Mouse (Mus musculus): ENCODE data around the gene Usp38. TPM values are rescaled to one million over a fixed set of nuclear protein-coding genes. Genes with fewer than 3 reads are reported as not detected.
"Not testable (repeated sequence)": the region's sequence is repeated elsewhere in the genome, so short reads cannot be mapped to it uniquely, and the experiment has no call there.

Usp38 gene
- polyA plus RNA-seq (2014; fragmentation: Nextera tagmentation; extraction: Ambion mirVana), result 29.5 and 32.5 TPM in 2 replicates

GRCm38 (mm10) chr8:81014789-81015699, at the start of gene Usp38:
Usp38 (minus strand) TSS chr8:81014928.
- Histone ChIP-seq H3K9me3 (replicated peaks; ENCODE audit: control insufficient read depth, low read length) (no peaks in the 10 kb centered on the region), H3K27ac (replicated peaks; ENCODE audit: low read depth, low read length) (peak within 1 kb of the TSS; percentile 61), H3K4me3 (ENCODE audit: low read depth, low read length) (peak within 1 kb of the TSS; percentile 94), H3K27me3 (ENCODE audit: control insufficient read depth, insufficient read depth, low read length) (no peaks in the 10 kb centered on the region), H3K9ac (replicated peaks; ENCODE audit: low read length) (peak within 1 kb of the TSS; percentile 83), H3K36me3 (replicated peaks; ENCODE audit: control insufficient read depth, insufficient read depth, low read depth, low read length) (no peaks in the 10 kb centered on the region), H3K4me1 (ENCODE audit: control insufficient read depth, insufficient read depth, low read length) (no peaks in the 10 kb centered on the region), H3K4me2 (ENCODE audit: low read depth, low read length) (peak within 1 kb of the TSS; percentile 94)
- ATAC-seq (replicated peaks; ENCODE audit: insufficient number of reproducible peaks, low FRiP score, low TSS enrichment, low read depth), result peak; percentile 98
- 3% methylated on average over 57 of the region's 57 CpGs for WGBS
- DNase-seq (ENCODE audit: low spot score), result peak; percentile 99

GRCm38 (mm10) chr8:81062566-81062965, 47.8 kb upstream of the Usp38 start:
- H3K4me1 ChIP-seq (ENCODE audit: control insufficient read depth, insufficient read depth, low read length), result no peaks in the 10 kb centered on the region
- ATAC-seq (replicated peaks; ENCODE audit: insufficient number of reproducible peaks, low FRiP score, low TSS enrichment, low read depth) (no peak), DNase-seq (ENCODE audit: low spot score) (no peak)
- H3K4me3 ChIP-seq (ENCODE audit: low read depth, low read length), result no peak overlapping the region
- no peaks in the 10 kb centered on the region for H3K36me3 ChIP-seq (replicated peaks; ENCODE audit: control insufficient read depth, insufficient read depth, low read depth, low read length)
- no peaks in the 10 kb centered on the region for H3K27me3 ChIP-seq (ENCODE audit: control insufficient read depth, insufficient read depth, low read length)
- 42% methylated on average over 3 of the region's 3 CpGs for whole genome bisulfite sequencing
- H3K27ac ChIP-seq (replicated peaks; ENCODE audit: low read depth, low read length), result no peak overlapping the region
- no peak overlapping the region for H3K9ac ChIP-seq (replicated peaks; ENCODE audit: low read length)
- H3K4me2 ChIP-seq (ENCODE audit: low read depth, low read length), result no peak overlapping the region
- H3K9me3 ChIP-seq (replicated peaks; ENCODE audit: control insufficient read depth, low read length), result no peaks in the 10 kb centered on the region

- WGBS, result 34% methylated on average over 3 of the region's 3 CpGs
- Histone ChIP-seq H3K4me3 (ENCODE audit: low read depth, low read length) (no peak overlapping the region), H3K9me3 (replicated peaks; ENCODE audit: control insufficient read depth, low read length) (no peaks in the 10 kb centered on the region), H3K36me3 (replicated peaks; ENCODE audit: control insufficient read depth, insufficient read depth, low read depth, low read length) (no peaks in the 10 kb centered on the region), H3K9ac (replicated peaks; ENCODE audit: low read length) (no peak overlapping the region), H3K27me3 (ENCODE audit: control insufficient read depth, insufficient read depth, low read length) (no peaks in the 10 kb centered on the region), H3K4me1 (ENCODE audit: control insufficient read depth, insufficient read depth, low read length) (no peaks in the 10 kb centered on the region), H3K4me2 (ENCODE audit: low read depth, low read length) (no peak overlapping the region), H3K27ac (replicated peaks; ENCODE audit: low read depth, low read length) (no peak overlapping the region)
- 0 out of 2 replicates have a peak, but pooled peaks have one; percentile 44 for ATAC-seq (replicated peaks; ENCODE audit: insufficient number of reproducible peaks, low FRiP score, low TSS enrichment, low read depth)
- peak; percentile 71 for DNase-seq (ENCODE audit: low spot score)
Observed at GRCm38 (mm10) chr8:81061950-81062349, 47.2 kb upstream of the Usp38 start.

- Histone ChIP-seq H3K36me3 (replicated peaks; ENCODE audit: control insufficient read depth, insufficient read depth, low read depth, low read length) (no peaks in the 10 kb centered on the region), H3K4me3 (ENCODE audit: low read depth, low read length) (no peak overlapping the region), H3K4me2 (ENCODE audit: low read depth, low read length) (no peak overlapping the region), H3K9ac (replicated peaks; ENCODE audit: low read length) (no peak overlapping the region), H3K27ac (replicated peaks; ENCODE audit: low read depth, low read length) (no peak overlapping the region), H3K9me3 (replicated peaks; ENCODE audit: control insufficient read depth, low read length) (no peaks in the 10 kb centered on the region), H3K27me3 (ENCODE audit: control insufficient read depth, insufficient read depth, low read length) (no peaks in the 10 kb centered on the region), H3K4me1 (ENCODE audit: control insufficient read depth, insufficient read depth, low read length) (no peaks in the 10 kb centered on the region)
- 69% methylated on average over 3 of the region's 3 CpGs for whole genome bisulfite sequencing
- DNase-seq (ENCODE audit: low spot score) (no peak), ATAC-seq (replicated peaks; ENCODE audit: insufficient number of reproducible peaks, low FRiP score, low TSS enrichment, low read depth) (no peak)
Observed at GRCm38 (mm10) chr8:81044201-81044600, 29.5 kb upstream of the Usp38 start.

- DNase-seq (ENCODE audit: low spot score) (no peak), ATAC-seq (replicated peaks; ENCODE audit: insufficient number of reproducible peaks, low FRiP score, low TSS enrichment, low read depth) (no peak)
- no peak overlapping the region for H3K4me2 ChIP-seq (ENCODE audit: low read depth, low read length)
- no peaks in the 10 kb centered on the region; the same call in 1 of the 2 replicates for H3K9me3 ChIP-seq (replicated peaks; ENCODE audit: control insufficient read depth, low read length)
- WGBS, result 55% methylated on average over 2 of the region's 2 CpGs
- no peak overlapping the region for H3K4me3 ChIP-seq (ENCODE audit: low read depth, low read length)
- no peak overlapping the region for H3K9ac ChIP-seq (replicated peaks; ENCODE audit: low read length)
- no peaks in the 10 kb centered on the region for H3K4me1 ChIP-seq (ENCODE audit: control insufficient read depth, insufficient read depth, low read length)
- no peak overlapping the region for H3K27ac ChIP-seq (replicated peaks; ENCODE audit: low read depth, low read length)
- H3K36me3 ChIP-seq (replicated peaks; ENCODE audit: control insufficient read depth, insufficient read depth, low read depth, low read length), result no peaks in the 10 kb centered on the region
- H3K27me3 ChIP-seq (ENCODE audit: control insufficient read depth, insufficient read depth, low read length), result no peaks in the 10 kb centered on the region
Observed at GRCm38 (mm10) chr8:81027991-81028390, 13.3 kb upstream of the Usp38 start.

- DNase-seq (ENCODE audit: low spot score); H3K4me2 ChIP-seq (ENCODE audit: low read depth, low read length); H3K27me3 ChIP-seq (ENCODE audit: control insufficient read depth, insufficient read depth, low read length); ATAC-seq (replicated peaks; ENCODE audit: insufficient number of reproducible peaks, low FRiP score, low TSS enrichment, low read depth); H3K4me1 ChIP-seq (ENCODE audit: control insufficient read depth, insufficient read depth, low read length); H3K27ac ChIP-seq (replicated peaks; ENCODE audit: low read depth, low read length); H3K36me3 ChIP-seq (replicated peaks; ENCODE audit: control insufficient read depth, insufficient read depth, low read depth, low read length); H3K9me3 ChIP-seq (replicated peaks; ENCODE audit: control insufficient read depth, low read length); H3K9ac ChIP-seq (replicated peaks; ENCODE audit: low read length); H3K4me3 ChIP-seq (ENCODE audit: low read depth, low read length): not testable (repeated sequence)
- WGBS, result 88% methylated on average over 8 of the region's 8 CpGs
Observed at GRCm38 (mm10) chr8:81017548-81017947, 2.8 kb upstream of the Usp38 start.

- H3K27ac ChIP-seq (replicated peaks; ENCODE audit: low read depth, low read length), result 0 out of 2 replicates have a peak overlapping the region, but pooled peaks have one; percentile 13
- DNase-seq (ENCODE audit: low spot score), result peak; percentile 1
Observed at GRCm38 (mm10) chr8:81013811-81014530, 757 bp downstream of the Usp38 start.

More at GRCm38 (mm10) chr8:81013811-81014530, 757 bp downstream of the Usp38 start:
- peak; percentile 1; the same call in 1 of the 2 replicates for ATAC-seq (replicated peaks; ENCODE audit: insufficient number of reproducible peaks, low FRiP score, low TSS enrichment, low read depth)
- Histone ChIP-seq H3K9me3 (replicated peaks; ENCODE audit: control insufficient read depth, low read length) (no peaks in the 10 kb centered on the region), H3K4me1 (ENCODE audit: control insufficient read depth, insufficient read depth, low read length) (no peaks in the 10 kb centered on the region), H3K4me2 (ENCODE audit: low read depth, low read length) (peak overlapping the region; percentile 94), H3K27me3 (ENCODE audit: control insufficient read depth, insufficient read depth, low read length) (no peaks in the 10 kb centered on the region), H3K36me3 (replicated peaks; ENCODE audit: control insufficient read depth, insufficient read depth, low read depth, low read length) (no peaks in the 10 kb centered on the region), H3K9ac (replicated peaks; ENCODE audit: low read length) (peak overlapping the region; percentile 83), H3K4me3 (ENCODE audit: low read depth, low read length) (peak overlapping the region; percentile 94)
- 3% methylated on average over 45 of the region's 45 CpGs for WGBS

Data from embryonic facial prominence, embryonic 11.5 days (tissue).